Mouse (Mus musculus): ENCODE data around the gene Mrps34.

Mrps34 gene

GRCm38 (mm10) chr17:24894995-24895547 lies at the start of gene Mrps34, which contains the start of gene Eme2:
Gene Mrps34 (plus strand): TSS chr17:24895116.
Gene Eme2 (minus strand): TSS chr17:24895087.
- peak; percentile 85 for DNase-seq (ENCODE audit: extremely low spot score)

- no peak for DNase-seq (ENCODE audit: extremely low spot score)
Observed at GRCm38 (mm10) chr17:24847386-24847785, 47.5 kb upstream of the Mrps34 start.

GRCm38 (mm10) chr17:24848600-24849031 lies 46.3 kb upstream of the Mrps34 start:
- no peak for DNase-seq (ENCODE audit: extremely low spot score)

- DNase-seq (ENCODE audit: extremely low spot score) = no peak
Observed at GRCm38 (mm10) chr17:24849733-24850064, 45.2 kb upstream of the Mrps34 start.

DNA sequence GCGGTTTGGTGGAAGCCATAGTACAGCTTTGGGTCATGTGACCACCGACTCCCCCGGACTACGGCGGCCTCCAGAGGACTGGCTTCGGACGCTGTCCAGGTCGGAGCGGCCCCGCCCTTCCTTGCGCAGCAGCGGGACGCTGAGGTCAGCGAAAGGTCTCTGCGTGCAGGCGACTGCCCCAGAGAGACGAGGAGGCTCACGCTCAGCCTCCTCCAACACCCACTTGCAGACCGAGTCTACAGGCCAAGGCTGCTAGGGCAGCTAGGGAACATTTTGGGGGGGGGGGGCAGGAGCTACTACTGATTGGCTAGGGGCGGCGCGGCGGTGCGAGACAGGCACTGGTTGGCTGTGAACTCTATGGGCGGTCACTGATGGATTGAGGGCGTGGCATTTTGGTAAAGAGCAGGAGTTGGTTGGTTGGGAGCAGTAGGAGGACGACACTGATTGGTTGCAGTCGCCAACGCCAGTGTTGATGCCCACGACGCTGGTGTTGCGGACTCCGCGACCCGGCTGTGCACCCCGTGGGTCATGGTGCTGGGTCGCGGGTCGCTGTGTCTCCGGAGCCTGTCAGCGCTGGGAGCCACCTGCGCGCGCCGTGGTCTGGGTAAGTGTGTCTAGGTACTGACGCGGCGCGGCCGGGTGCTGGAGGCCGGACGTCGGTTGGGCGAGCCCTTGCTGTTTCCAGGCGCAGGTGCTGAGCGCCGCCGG lies 44.7 kb upstream of the Mrps34 start, which contains the start of gene Fahd1:
Fahd1 (minus strand) TSS at position 300 of the 708 bp plus-strand sequence.
- DNase-seq (ENCODE audit: extremely low spot score) = peak; percentile 97

DNA sequence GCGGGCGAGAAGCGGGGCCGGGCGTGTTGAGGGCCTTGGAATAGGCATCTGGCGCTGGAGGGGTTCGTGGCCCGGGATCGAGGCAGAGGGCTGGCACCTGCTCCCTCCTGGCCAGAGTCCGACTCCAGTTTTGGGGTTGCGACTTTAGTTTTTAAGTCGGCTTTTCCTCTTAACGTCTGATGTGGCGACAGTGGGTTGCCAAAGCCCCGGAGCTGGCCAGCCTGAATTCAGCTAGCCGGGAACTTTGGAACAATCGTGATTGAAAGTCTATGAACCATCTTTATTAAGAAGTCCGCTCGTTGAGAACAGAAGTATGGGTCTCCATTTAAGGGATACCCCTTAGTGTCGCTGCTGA lies 44.2 kb upstream of the Mrps34 start:
- DNase-seq (ENCODE audit: extremely low spot score) = no peak

DNA sequence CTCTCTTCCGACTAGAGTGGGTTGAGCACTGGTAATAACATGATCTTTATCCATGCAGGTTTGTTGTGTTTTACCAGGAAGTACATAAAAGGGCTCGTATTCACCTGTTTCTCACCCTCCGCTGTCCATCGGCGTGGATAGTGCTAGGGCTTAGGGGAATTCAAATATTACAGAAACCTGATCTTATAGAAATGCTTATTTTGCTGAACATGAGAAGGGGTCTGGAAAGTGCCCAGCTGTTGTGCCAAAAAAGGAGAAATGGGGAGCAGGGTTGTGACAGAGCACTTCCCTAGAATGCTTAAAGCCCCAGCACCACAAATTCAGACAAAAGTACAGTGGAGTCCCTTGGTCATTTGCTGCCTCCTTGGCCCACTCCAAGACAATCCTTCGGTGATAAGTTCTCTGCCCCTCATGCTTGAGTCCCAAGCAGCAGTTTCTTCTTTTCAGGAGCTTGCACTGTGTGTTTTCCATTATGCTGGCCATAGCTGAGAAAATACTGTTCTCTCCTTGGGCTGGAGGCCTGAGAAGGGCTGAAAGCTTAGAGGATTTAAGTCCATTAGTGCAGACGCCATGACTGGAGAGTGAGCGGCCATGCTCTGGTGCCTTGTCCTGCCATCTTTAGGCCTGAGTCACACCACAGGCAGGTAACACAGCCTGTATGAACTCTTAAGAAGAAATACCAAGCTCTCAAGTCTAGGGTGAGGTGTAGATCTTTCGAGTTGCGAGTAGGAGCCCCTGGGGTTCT lies 43.4 kb upstream of the Mrps34 start:
- DNase-seq (ENCODE audit: extremely low spot score) = no peak

DNA sequence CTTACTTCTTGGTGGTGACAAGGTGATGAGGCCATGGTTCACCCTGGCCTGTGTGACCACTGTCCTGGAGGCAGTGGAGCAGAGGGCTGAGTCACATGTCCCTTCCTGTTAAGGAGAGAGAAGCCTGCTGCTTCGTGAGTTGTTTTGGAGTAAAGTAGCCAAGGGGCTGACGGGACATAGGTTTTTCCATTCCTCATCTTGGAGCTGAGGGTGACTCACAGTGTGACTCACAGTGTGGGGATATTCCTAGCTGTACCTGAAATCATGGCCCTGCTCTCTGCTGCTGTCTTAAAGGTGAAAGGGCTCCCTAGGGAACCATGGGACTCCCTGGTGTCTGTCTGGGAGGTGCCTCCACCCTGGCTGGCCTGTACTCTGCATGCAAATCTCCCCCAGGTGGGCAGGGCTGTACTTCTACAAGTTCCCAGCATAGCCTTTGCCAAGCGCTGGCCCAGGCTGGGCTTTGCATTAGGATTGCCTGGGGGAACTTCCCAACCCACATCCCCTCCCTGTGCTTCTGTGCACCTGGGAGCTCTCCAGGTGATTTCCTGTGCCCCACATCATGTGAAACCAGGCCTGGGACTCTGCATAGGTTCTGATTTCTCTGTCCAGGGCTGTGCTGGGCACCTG lies 39.0 kb upstream of the Mrps34 start:
- DNase-seq (ENCODE audit: extremely low spot score) = no peak

DNA sequence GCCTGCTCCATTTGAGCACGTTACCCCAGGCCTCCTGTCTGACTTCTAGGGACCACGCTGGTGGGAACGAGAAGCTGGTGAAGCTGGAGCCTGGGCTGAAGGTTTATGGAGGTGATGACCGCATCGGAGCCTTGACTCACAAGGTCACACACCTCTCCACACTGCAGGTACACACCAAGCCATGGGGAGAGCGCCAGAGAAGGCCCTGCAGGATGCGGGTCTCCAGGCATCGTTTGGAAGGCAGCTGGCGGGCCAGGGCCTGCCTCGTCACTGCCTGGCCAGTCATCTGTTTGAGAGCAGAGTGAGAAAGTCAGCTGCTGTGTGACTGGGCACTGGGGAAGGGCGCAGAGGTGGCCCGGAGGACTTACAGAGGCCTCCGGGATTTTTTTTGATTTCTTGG lies 38.3 kb upstream of the Mrps34 start:
- no peak for DNase-seq (ENCODE audit: extremely low spot score)

GRCm38 (mm10) chr17:24857831-24858470 lies 37.0 kb upstream of the Mrps34 start:
- no peak for DNase-seq (ENCODE audit: extremely low spot score)

- no peak for DNase-seq (ENCODE audit: extremely low spot score)
Observed at GRCm38 (mm10) chr17:24858967-24859366, 35.9 kb upstream of the Mrps34 start.

- no peak for DNase-seq (ENCODE audit: extremely low spot score)
Observed at GRCm38 (mm10) chr17:24860076-24860475, 34.8 kb upstream of the Mrps34 start.

GRCm38 (mm10) chr17:24861785-24862184 lies 33.1 kb upstream of the Mrps34 start:
- no peak for DNase-seq (ENCODE audit: extremely low spot score)

DNA sequence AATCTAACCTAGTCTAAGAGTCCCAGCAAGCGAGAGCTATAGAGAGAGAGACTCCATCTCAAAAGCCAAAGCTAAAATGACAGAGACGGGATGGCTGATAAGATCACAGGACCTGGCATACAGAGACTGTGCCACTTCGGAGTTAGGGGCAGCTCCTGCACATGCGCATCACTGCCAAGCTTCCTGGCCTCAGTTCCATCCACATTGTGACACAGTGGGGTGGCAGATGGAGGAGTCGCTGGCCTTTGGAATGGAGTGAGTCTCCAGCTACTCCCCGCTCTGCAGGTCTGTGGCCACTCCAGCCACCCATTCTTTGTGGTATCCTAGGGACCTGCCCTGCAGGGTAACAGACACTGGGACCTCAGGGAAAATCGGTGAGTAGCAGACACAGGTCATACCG lies 29.1 kb upstream of the Mrps34 start, which contains the start of gene Igfals:
Igfals (plus strand) TSS at position 222 of the 400 bp plus-strand sequence.
- DNase-seq (ENCODE audit: extremely low spot score) = no peak

DNA sequence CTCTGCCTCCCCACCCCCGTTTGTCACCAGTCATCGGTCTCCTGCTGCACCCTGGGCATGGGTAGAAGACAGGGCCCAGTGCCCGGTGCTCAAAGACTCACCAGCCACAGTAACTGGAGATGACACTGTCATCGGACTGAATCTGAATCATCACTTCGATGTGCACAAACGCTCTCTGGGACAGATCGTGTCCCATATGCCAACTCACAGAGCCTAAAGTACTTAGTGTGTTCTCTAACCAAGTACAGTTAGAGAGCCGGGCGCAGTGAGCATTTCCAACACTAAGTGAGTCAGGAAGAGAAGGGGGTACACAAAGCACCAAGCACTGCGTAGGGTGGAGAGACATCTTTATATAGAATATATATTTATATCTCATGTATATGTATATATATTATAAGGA lies 27.0 kb upstream of the Mrps34 start:
- DNase-seq (ENCODE audit: extremely low spot score) = no peak

DNA sequence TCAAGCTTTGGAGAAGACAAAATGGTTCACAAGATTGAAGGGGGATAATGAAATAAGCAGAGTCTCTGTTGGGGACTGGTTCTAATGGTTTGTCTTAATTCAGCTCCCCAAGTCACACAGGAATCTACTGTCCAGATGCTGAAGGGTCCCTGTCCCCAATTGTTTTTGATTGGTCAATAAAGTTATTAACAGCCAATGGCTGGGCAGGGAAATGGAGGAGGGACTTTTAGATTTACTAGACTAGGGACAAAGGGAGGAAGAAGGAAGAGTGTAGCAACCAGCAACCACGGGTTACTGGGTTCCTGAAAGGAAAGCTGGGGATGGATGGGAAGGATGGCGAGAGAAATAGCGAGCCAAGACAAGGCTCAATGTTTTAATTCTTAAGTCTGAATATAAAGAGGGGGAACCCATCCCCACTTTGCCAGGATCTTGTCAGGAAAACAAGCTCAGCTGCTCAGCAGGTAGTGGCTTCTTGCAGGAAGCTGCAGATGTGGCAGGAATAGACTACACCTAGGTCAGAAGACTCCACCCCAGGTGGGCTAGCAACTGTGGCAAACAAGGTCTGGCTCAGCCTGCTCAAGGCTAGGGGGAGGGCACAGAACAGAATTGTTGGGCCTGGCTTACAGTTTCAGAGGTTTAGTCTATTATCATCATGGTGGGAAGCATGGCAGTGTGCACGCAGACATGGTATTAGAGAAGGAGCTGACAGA lies 21.1 kb upstream of the Mrps34 start:
- DNase-seq (ENCODE audit: extremely low spot score) = no peak

DNA sequence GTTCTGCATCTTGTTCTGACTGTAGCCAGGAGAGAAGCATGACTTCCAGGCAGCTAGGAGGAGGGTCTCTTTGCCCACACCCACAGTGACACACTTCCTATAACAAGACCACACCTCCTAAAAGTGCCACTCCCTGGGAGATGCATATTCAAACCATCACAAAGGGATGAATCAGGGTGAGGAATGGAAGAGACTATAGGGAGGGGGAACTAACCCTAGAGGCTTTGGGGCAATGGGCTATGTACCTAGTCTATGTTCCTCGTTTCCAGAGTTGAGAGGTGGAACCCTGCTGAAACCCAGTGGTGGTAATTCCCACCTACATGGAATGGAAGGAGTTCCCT lies 20.5 kb upstream of the Mrps34 start:
- DNase-seq (ENCODE audit: extremely low spot score) = no peak

DNA sequence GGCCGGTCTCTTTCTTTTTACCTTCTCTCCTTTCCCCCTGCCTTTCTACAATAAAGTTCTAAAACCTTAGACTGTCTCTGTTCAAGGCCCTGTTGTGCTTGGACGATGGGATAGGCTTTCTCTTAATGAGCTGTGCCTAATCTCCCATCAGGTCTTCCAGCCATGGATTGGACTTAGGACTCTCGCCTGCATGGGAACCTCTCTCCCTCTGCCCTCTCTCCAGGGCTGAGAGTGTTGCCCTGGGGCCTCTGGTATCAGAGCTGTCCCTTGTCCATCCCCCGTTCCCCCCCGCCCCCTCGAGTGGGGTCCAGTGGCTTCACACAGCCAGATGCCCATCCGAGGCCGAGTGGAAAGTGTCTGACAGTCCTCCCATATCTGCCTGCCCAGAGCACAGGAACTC lies 19.9 kb upstream of the Mrps34 start:
- no peak for DNase-seq (ENCODE audit: extremely low spot score)

DNA sequence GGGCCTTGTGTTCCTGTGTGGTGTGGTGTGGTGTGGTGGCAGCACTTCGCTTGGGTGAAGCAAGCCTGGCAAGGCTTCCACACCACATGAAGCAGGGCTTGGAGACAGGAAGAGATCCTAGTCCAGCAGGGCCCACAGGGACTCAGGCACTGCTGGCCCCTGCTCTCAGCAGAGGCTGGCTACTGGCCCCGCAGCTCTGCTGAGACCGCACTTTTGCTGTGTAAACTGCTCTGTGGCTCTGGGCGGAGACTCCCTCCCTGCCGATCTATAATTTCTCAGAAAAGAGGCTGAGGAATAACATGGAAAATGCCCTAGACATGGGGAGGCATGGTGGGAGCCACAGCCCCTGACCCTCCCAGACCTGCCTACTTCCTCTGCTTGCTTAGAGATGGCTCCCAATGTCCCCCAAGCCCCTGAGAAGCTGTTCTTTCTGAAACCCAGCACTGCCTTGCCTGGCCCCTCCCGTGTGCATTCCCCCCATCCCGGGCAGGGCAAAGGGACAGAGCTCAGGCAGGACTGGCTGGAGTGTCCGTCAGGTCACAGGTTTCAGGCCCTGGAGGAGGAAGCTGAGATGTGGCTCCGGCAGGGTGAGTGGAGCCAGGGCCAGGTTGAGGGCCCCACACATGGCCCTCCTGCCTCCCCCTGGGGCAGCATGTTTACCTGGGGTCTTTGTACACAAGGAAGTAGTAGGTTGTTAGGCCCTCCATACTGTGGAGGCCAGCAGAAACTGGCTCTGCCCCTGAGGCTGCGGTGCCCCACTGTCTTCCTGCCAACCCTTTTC lies 17.4 kb upstream of the Mrps34 start:
- DNase-seq (ENCODE audit: extremely low spot score) = no peak

DNA sequence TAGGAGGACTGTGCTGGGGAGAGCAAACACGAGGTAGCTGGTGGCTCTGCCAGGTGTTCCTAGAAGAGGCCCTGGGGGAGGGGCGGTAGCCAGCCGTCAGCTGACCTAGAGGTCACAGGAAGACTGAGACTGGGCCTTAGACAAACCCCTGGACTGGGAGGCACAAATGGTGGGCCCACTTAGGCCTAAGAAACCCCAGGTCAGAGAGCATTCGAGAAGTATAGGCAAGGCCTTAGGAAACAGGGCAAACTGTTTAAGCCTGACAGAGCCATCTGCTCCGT lies 16.9 kb upstream of the Mrps34 start:
- DNase-seq (ENCODE audit: extremely low spot score) = no peak

DNA sequence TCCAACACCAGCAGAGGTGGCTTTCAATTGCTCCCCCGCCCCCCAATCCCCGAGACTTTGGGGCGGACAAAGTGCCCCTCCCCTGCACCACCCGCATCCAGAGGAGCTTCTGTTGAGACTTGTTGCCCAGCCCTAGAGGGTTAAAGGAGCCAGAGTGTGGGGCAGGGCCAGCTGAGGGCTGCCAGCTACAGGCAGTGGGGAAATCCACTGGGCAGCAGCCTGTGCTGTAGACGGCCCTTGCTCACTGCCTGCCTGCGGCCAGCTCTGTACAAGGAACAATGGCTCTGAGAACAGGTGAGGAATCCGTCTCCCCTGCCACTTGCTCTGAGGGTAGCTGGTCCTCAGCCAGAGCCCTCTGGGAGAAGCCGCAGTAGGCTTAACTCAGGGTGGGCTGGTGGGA lies 16.4 kb upstream of the Mrps34 start:
- no peak for DNase-seq (ENCODE audit: extremely low spot score)

Data from embryo, embryonic 9.5 days (tissue).